Comparison of ENCODE assay signal across 16 mouse cellular contexts in the genomic region with DNA sequence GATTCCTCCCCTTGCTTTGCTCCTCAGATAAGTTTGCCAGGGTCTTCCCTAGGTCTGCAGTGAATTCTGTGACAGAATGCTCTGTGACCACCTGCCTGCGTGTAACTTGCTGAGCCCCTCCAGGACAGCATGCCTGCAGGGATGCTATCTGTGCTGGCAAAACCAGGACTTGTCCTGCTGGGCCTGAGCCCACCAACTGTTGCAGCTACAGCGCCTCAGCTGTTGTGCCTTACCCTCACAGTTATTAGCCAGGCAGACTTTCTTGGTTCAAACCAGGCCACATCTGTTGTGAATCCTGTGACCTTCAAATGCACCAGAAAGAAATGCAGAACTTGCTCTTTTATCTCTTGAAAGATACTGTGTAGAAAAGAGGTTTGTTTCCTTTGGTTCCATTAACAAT.
DNase-seq lines count a peak whose midpoint lies in the region; ATAC-seq and TF ChIP-seq lines count a peak whose summit lies in the region.
"Had no signal": no experiment of that assay in that cellular context is flagged by ENCODE, and none has a peak within 500 bp of the region (broad histone marks: within the 10 kb centered on the region; RNA-seq: fewer than 3 reads in every experiment).

No protein-coding gene starts in this region.

- 36% methylated on average over 2 of the region's 2 CpGs for WGBS in forebrain, postnatal 0 days
- 13% methylated on average over 2 of the region's 2 CpGs for WGBS in forebrain, embryonic 10.5 days
- 41% methylated on average over 2 of the region's 2 CpGs for WGBS in limb, embryonic 10.5 days
- 56% methylated on average over 2 of the region's 2 CpGs for WGBS in intestine, embryonic 16.5 days

- no peak for DNase-seq in forebrain, postnatal 0 days
- DNase-seq in forebrain, embryonic 10.5 days (ENCODE audit: extremely low spot score, low spot score) = no peak
- peak; percentile 40 to 46 for DNase-seq in layer of hippocampus, postnatal 10 days (ENCODE audit: low spot score in 2 of 2)
- DNase-seq in layer of hippocampus, adult 8-10 months (ENCODE audit: low spot score in 2 of 2) = no peak
- peak; percentile 14 for DNase-seq in ES-CJ7 (ENCODE audit: low read depth, low spot score)
- no peak for DNase-seq in limb, embryonic 10.5 days (ENCODE audit: low spot score)
- DNase-seq in kidney, postnatal 10 days = no peak
- DNase-seq: adrenal gland, postnatal 25 days; cerebellum, adult 8-10 months; gastrocnemius, adult 2 months; kidney, adult 8-10 months; lung, postnatal 10 days; thymus, postnatal 4 days had no signal

- H3K9ac ChIP-seq in forebrain, postnatal 0 days = no peak overlapping the region
- H3K9ac ChIP-seq in intestine, embryonic 16.5 days (ENCODE audit: low read depth, low read length) = no peak overlapping the region

- no peak for TF ChIP-seq CTCF in forebrain, postnatal 0 days (IDR thresholded peaks at IDR 0.05; ENCODE audit: low read depth)

- no peak overlapping the region for H3K4me2 ChIP-seq in forebrain, postnatal 0 days (ENCODE audit: low read depth)
- no peak overlapping the region for H3K4me2 ChIP-seq in intestine, embryonic 16.5 days (ENCODE audit: low read depth, low read length)

- no peaks in the 10 kb centered on the region for H3K27me3 ChIP-seq in forebrain, postnatal 0 days (ENCODE audit: insufficient read depth, low read length)
- no peaks in the 10 kb centered on the region for H3K27me3 ChIP-seq in forebrain, embryonic 10.5 days (ENCODE audit: poor library complexity, severe bottlenecking)
- H3K27me3 ChIP-seq in limb, embryonic 10.5 days (ENCODE audit: low read depth, poor library complexity, severe bottlenecking) = no peaks in the 10 kb centered on the region
- no peaks in the 10 kb centered on the region for H3K27me3 ChIP-seq in intestine, embryonic 16.5 days (replicated peaks; ENCODE audit: control insufficient read depth, insufficient read depth, low read length)
- H3K27me3 ChIP-seq: megakaryocyte, embryonic 14.5 days had no signal

- no peak overlapping the region for H3K4me3 ChIP-seq in forebrain, postnatal 0 days (ENCODE audit: low read depth, low read length)
- no peak overlapping the region for H3K4me3 ChIP-seq in forebrain, embryonic 10.5 days
- no peak overlapping the region for H3K4me3 ChIP-seq in limb, embryonic 10.5 days
- H3K4me3 ChIP-seq in intestine, embryonic 16.5 days (ENCODE audit: low read length) = no peak overlapping the region
- H3K4me3 ChIP-seq: gastrocnemius, adult 2 months; megakaryocyte, embryonic 14.5 days had no signal

- no peak overlapping the region for H3K27ac ChIP-seq in forebrain, postnatal 0 days (ENCODE audit: low read depth, low read length)
- H3K27ac ChIP-seq in forebrain, embryonic 10.5 days = no peak overlapping the region
- H3K27ac ChIP-seq in limb, embryonic 10.5 days = peak overlapping the region; percentile 59; the same call in 1 of the 2 replicates
- no peak overlapping the region for H3K27ac ChIP-seq in intestine, embryonic 16.5 days (ENCODE audit: low read length)
- H3K27ac ChIP-seq: gastrocnemius, adult 2 months had no signal

- ATAC-seq in forebrain, postnatal 0 days = 0 out of 2 replicates have a peak, but pooled peaks have one; percentile 32
- ATAC-seq in intestine, embryonic 16.5 days = no peak
- ATAC-seq: forebrain, embryonic 16.5 days had no signal

- H3K4me1 ChIP-seq in forebrain, postnatal 0 days (ENCODE audit: insufficient read depth) = 0 out of 2 replicates have a peak, but pooled peaks cover 2% of the 10 kb centered on the region
- peaks cover 60% of the 10 kb centered on the region for H3K4me1 ChIP-seq in forebrain, embryonic 10.5 days
- H3K4me1 ChIP-seq in limb, embryonic 10.5 days = peaks cover 66% of the 10 kb centered on the region
- no peaks in the 10 kb centered on the region for H3K4me1 ChIP-seq in intestine, embryonic 16.5 days (ENCODE audit: control insufficient read depth, insufficient read depth, low read length)
- H3K4me1 ChIP-seq: megakaryocyte, embryonic 14.5 days had no signal

- H3K9me3 ChIP-seq in forebrain, postnatal 0 days (ENCODE audit: low read length) = no peaks in the 10 kb centered on the region
- H3K9me3 ChIP-seq in forebrain, embryonic 10.5 days = no peaks in the 10 kb centered on the region
- H3K9me3 ChIP-seq in limb, embryonic 10.5 days (replicated peaks) = no peaks in the 10 kb centered on the region
- H3K9me3 ChIP-seq in intestine, embryonic 16.5 days (ENCODE audit: control insufficient read depth, low read length) = no peaks in the 10 kb centered on the region
- H3K9me3 ChIP-seq: megakaryocyte, embryonic 14.5 days had no signal

- H3K36me3 ChIP-seq in forebrain, postnatal 0 days (ENCODE audit: insufficient read depth) = no peaks in the 10 kb centered on the region
- no peaks in the 10 kb centered on the region for H3K36me3 ChIP-seq in forebrain, embryonic 10.5 days (replicated peaks)
- no peaks in the 10 kb centered on the region for H3K36me3 ChIP-seq in limb, embryonic 10.5 days
- no peaks in the 10 kb centered on the region for H3K36me3 ChIP-seq in intestine, embryonic 16.5 days (ENCODE audit: control insufficient read depth, insufficient read depth, low read length)

Comparison
In these comparisons a context has a peak if more than half of its experiments do, and no peak if none do; other contexts are left out.
1. DNase-seq: peak in layer of hippocampus, postnatal 10 days (2 of 2) and ES-CJ7 (single experiment); none in forebrain, postnatal 0 days (single experiment), forebrain, embryonic 10.5 days (single experiment), layer of hippocampus, adult 8-10 months (0 of 2), limb, embryonic 10.5 days (single experiment) and kidney, postnatal 10 days (single experiment).